Comparison of ENCODE assay signal across 21 mouse cellular contexts in the genomic region with DNA sequence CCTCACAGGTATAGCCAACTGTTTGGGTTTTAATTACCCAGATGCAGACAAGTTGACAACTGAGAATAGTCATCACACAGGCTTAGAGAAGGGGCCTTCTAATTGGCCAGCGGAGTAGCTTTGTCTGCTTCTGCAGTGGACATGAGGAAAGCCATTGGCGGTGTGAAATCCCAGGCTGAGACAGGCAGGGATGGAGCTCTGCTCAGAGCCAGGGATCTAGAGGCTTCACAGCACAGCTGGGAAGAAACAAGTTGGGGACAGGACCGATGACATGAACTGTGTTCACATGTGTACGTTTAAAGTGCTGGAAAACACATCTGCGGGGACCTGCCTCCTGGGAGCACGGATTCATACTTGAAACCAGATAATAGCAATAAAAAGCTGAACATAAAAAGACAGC. TPM values are rescaled to one million over a fixed set of nuclear protein-coding genes. Genes with fewer than 3 reads are reported as not detected.
DNase-seq lines count a peak whose midpoint lies in the region; ATAC-seq lines count a peak whose summit lies in the region.
"Had no signal": no experiment of that assay in that cellular context is flagged by ENCODE, and none has a peak within 500 bp of the region (broad histone marks: within the 10 kb centered on the region; RNA-seq: fewer than 3 reads in every experiment).

No protein-coding gene starts in this region.

- DNase-seq in heart, adult 11 months, result peak; percentile 91
- DNase-seq in heart, postnatal 10 days, result no peak
- DNase-seq in kidney, postnatal 14 days, result no peak
- DNase-seq in thymus, postnatal 25 days, result no peak
- no peak for DNase-seq in left cerebral cortex, postnatal 14 days (ENCODE audit: low spot score in 2 of 2)
- DNase-seq: adrenal gland, postnatal 10 days; B cell, adult 2 months; cerebellum, adult 11 months; cerebellum, adult 8-10 months; cerebellum, postnatal 14 days; embryo, embryonic 11 days; gastrocnemius, postnatal 36 days; heart, postnatal 36 days had no signal

- H3K4me1 ChIP-seq in kidney, embryonic 16.5 days (ENCODE audit: insufficient read depth, low read length), result peaks cover 10% of the 10 kb centered on the region
- peaks cover 15% of the 10 kb centered on the region; the same call in 1 of the 2 replicates for H3K4me1 ChIP-seq in intestine, embryonic 16.5 days (ENCODE audit: control insufficient read depth, insufficient read depth, low read length)
- H3K4me1 ChIP-seq: embryonic facial prominence, embryonic 12.5 days; forebrain, embryonic 15.5 days; heart, embryonic 13.5 days; hindbrain, embryonic 15.5 days had no signal

- no peak overlapping the region for H3K9ac ChIP-seq in kidney, embryonic 16.5 days (replicated peaks; ENCODE audit: low read length)
- H3K9ac ChIP-seq in intestine, embryonic 16.5 days (ENCODE audit: low read depth, low read length), result no peak overlapping the region
- H3K9ac ChIP-seq: embryonic facial prominence, embryonic 12.5 days; forebrain, embryonic 15.5 days; heart, embryonic 13.5 days; hindbrain, embryonic 15.5 days had no signal

- H3K9me3 ChIP-seq in kidney, embryonic 16.5 days (ENCODE audit: low read length), result no peaks in the 10 kb centered on the region
- no peaks in the 10 kb centered on the region for H3K9me3 ChIP-seq in intestine, embryonic 16.5 days (ENCODE audit: control insufficient read depth, low read length)
- H3K9me3 ChIP-seq: embryonic facial prominence, embryonic 12.5 days; forebrain, embryonic 15.5 days; G1E; heart, embryonic 13.5 days; hindbrain, embryonic 15.5 days had no signal

- H3K36me3 ChIP-seq in kidney, embryonic 16.5 days (ENCODE audit: insufficient read depth, low read length), result no peaks in the 10 kb centered on the region
- no peaks in the 10 kb centered on the region for H3K36me3 ChIP-seq in intestine, embryonic 16.5 days (ENCODE audit: control insufficient read depth, insufficient read depth, low read length)
- H3K36me3 ChIP-seq: embryonic facial prominence, embryonic 12.5 days; forebrain, embryonic 15.5 days; G1E; heart, embryonic 13.5 days; hindbrain, embryonic 15.5 days had no signal

- H3K27ac ChIP-seq in kidney, embryonic 16.5 days (ENCODE audit: low read length), result no peak overlapping the region
- no peak overlapping the region for H3K27ac ChIP-seq in intestine, embryonic 16.5 days (ENCODE audit: low read length)
- H3K27ac ChIP-seq: embryonic facial prominence, embryonic 12.5 days; forebrain, embryonic 15.5 days; heart, embryonic 13.5 days; hindbrain, embryonic 15.5 days had no signal

- no peak overlapping the region for H3K4me2 ChIP-seq in kidney, embryonic 16.5 days (replicated peaks; ENCODE audit: low read depth, low read length)
- no peak overlapping the region for H3K4me2 ChIP-seq in intestine, embryonic 16.5 days (ENCODE audit: low read depth, low read length)
- H3K4me2 ChIP-seq: embryonic facial prominence, embryonic 12.5 days; forebrain, embryonic 15.5 days; heart, embryonic 13.5 days; hindbrain, embryonic 15.5 days had no signal

- no peaks in the 10 kb centered on the region for H3K27me3 ChIP-seq in kidney, embryonic 16.5 days (ENCODE audit: insufficient read depth, low read length)
- no peaks in the 10 kb centered on the region for H3K27me3 ChIP-seq in intestine, embryonic 16.5 days (replicated peaks; ENCODE audit: control insufficient read depth, insufficient read depth, low read length)
- H3K27me3 ChIP-seq: embryonic facial prominence, embryonic 12.5 days; forebrain, embryonic 15.5 days; heart, embryonic 13.5 days; hindbrain, embryonic 15.5 days had no signal

- no peak overlapping the region for H3K4me3 ChIP-seq in kidney, embryonic 16.5 days (ENCODE audit: low read length)
- no peak overlapping the region for H3K4me3 ChIP-seq in intestine, embryonic 16.5 days (ENCODE audit: low read length)
- H3K4me3 ChIP-seq: embryonic facial prominence, embryonic 12.5 days; forebrain, embryonic 15.5 days; heart, embryonic 13.5 days; hindbrain, embryonic 15.5 days had no signal

- 56% methylated on average over 6 of the region's 6 CpGs for WGBS in kidney, embryonic 16.5 days
- 43% methylated on average over 6 of the region's 6 CpGs for WGBS in intestine, embryonic 16.5 days

- 0 out of 2 replicates have a peak, but pooled peaks have one; percentile 35 for ATAC-seq in kidney, embryonic 16.5 days (ENCODE audit: low FRiP score, low TSS enrichment)
- ATAC-seq in intestine, embryonic 16.5 days, result peak; percentile 49
- ATAC-seq: CD4-positive, CD25-positive, alpha-beta regulatory T cell, adult 4 months; forebrain, embryonic 15.5 days had no signal

- intact Hi-C loops in heart, postnatal 10 days (cut with DNase I), result no loop called here
- intact Hi-C loops in left cerebral cortex, postnatal 14 days (cut with DNase I), result no loop called here

RNA-seq across cellular contexts. Expression of a gene that starts 48.4 kb away (rescaled TPM):
- 10 to 100 TPM; 61.8 to 62.4 TPM for total RNA-seq in heart, postnatal 10 days (2021)
- polyA plus RNA-seq in kidney, embryonic 16.5 days (2015; fragmentation: Nextera tagmentation; extraction: Ambion mirVana), result 68.5 and 70.3 TPM in 2 replicates
- 59.3 and 60.2 TPM in 2 replicates for polyA plus RNA-seq in intestine, embryonic 16.5 days (2015; fragmentation: Nextera tagmentation; extraction: Ambion mirVana)
- total RNA-seq in left cerebral cortex, postnatal 14 days (2021), result 10 to 100 TPM; 63.3 to 64.4 TPM

RNA-seq across cellular contexts. Expression of a gene that starts 54.5 kb away (rescaled TPM):
- total RNA-seq in heart, postnatal 10 days (2021), result 1 to 10 TPM; 2.1 to 3.1 TPM
- polyA plus RNA-seq in kidney, embryonic 16.5 days (2015; fragmentation: Nextera tagmentation; extraction: Ambion mirVana), result 87.7 and 91.5 TPM in 2 replicates
- polyA plus RNA-seq in intestine, embryonic 16.5 days (2015; fragmentation: Nextera tagmentation; extraction: Ambion mirVana), result 438 and 445 TPM in 2 replicates
- total RNA-seq in left cerebral cortex, postnatal 14 days (2021), result not detected
- total RNA-seq: gastrocnemius, postnatal 36 days had no signal
